Mouse (Mus musculus) liver, adult 2 months (tissue): ENCODE measurements around the gene Trim17.

ENCODE experiments used
- CTCF ChIP-seq: fragments of 200-500 bp; IDR thresholded peaks from 2 replicates; pipeline ENCODE4 v1.5.1; 2011; ENCODE audit warnings: low read depth, low read length, control low read depth
- POLR2A ChIP-seq: fragments of 200-500 bp; IDR thresholded peaks from 2 replicates; pipeline ENCODE4 v1.6.1; 2011; ENCODE audit warnings: low read length, control low read depth; ENCODE audit not compliant: insufficient read depth; ENCODE audit errors: extremely low read depth

- TF ChIP-seq POLR2A (no peak), CTCF (no peak)
These were observed 5.7 kb upstream of the Trim17 start, which contains the start of gene Hist3h2ba for GRCm38 (mm10) chr11:58948542-58949479.
